Mouse (Mus musculus) urinary bladder, adult 2 months (tissue): ENCODE data around the gene Olfr1195. TPM values are rescaled to one million over a fixed set of nuclear protein-coding genes. Genes with fewer than 3 reads are reported as not detected.
"Not testable (repeated sequence)": the region's sequence is repeated elsewhere in the genome, so short reads cannot be mapped to it uniquely, and the experiment has no call there.

Experiments
- DNase-seq: peaks from one replicate; pipeline ENCODE4 v3.0.0; 2022; ENCODE audit warnings: low spot score
- polyA plus RNA-seq: library from polyadenylated mRNA; depleted of rRNA; stranded (reverse); fragments of >200 nt; gene quantifications from 2 replicates; pipeline ENCODE4 v1.2.3, GENCODE M21; 2012; rRNA removed

The Olfr1195 gene
- not detected in 2 replicates for polyA plus RNA-seq

- DNase-seq, result no peak
Measured at GRCm38 (mm10) chr2:88689087-88689486, at the start of gene Olfr1195. TSS of gene Olfr1195 (minus strand) at chr2:88689187.

GRCm38 (mm10) chr2:88732266-88732665, 43.3 kb upstream of the Olfr1195 start, which contains the start of gene Olfr1197:
TSS of gene Olfr1197 (minus strand) at chr2:88732366.
- no peak for DNase-seq

- no peak for DNase-seq
Measured at GRCm38 (mm10) chr2:88704497-88704896, 15.5 kb upstream of the Olfr1195 start, which contains the start of gene Olfr1196. TSS of gene Olfr1196 (minus strand) at chr2:88704597.

GRCm38 (mm10) chr2:88675328-88675727, 13.7 kb downstream of the Olfr1195 start, which contains the start of gene Olfr1193:
TSS of gene Olfr1193 (plus strand) at chr2:88675628.
- not testable (repeated sequence) for DNase-seq

DNA sequence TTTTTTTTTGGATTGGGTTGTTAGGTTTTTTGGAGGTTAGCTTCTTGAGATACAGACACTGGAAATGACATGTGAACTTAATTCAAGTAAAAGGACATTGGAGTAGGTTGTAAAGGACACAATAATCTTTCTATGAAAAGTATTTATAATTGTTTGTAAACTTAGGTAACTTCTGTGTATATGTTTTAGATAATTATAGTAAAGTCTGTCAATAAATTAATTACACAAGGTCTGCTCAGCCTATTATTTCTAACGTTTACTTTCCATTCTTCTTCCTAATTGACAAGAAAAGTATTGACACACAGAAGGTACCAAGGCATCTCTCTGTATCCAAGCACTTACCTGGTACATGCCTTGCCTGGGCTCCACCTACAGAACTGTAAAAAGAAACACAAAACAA, 40.8 kb downstream of the Olfr1195 start, which contains the start of gene Olfr1192-ps1:
Gene Olfr1192-ps1 (plus strand): TSS at position 301 of the 400 bp plus-strand sequence.
- no peak for DNase-seq

DNA sequence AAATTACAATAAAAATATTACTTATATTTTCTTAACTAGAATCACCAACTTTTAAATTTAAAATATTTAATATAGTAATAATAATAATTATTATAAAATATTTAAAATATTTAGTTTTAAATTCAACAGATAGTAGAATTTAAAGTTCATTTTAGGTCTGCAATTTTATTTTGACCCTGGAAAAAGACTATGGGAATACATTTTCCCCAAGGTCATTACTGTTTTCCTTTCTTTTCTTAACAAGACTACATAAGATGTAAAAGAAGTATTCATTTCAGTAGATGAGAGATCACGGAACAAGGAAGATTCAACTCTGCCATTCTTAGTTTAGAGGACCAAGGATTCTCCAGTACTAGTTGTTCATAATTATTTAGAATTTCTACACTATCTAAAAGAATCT, 48.7 kb downstream of the Olfr1195 start, which contains the start of gene Olfr1191-ps1:
Gene Olfr1191-ps1 (plus strand): TSS at position 301 of the 400 bp plus-strand sequence.
- not testable (repeated sequence) for DNase-seq

Other genes with a start within 250 kb of the Olfr1195 start
- not detected in 2 replicates for gene Gm13757, start 240.1 kb downstream of the Olfr1195 start, polyA plus RNA-seq
- not detected in 2 replicates for gene Olfr1183, start 234.3 kb downstream of the Olfr1195 start, polyA plus RNA-seq
- gene Olfr1184, start 205.6 kb downstream of the Olfr1195 start, polyA plus RNA-seq, result not detected in 2 replicates
- gene Olfr1185-ps1, start 195.9 kb downstream of the Olfr1195 start, polyA plus RNA-seq, result not detected in 2 replicates
- not detected in 2 replicates for gene Olfr1186, start 170.6 kb downstream of the Olfr1195 start, polyA plus RNA-seq
- not detected in 2 replicates for gene Olfr1188, start 132.3 kb downstream of the Olfr1195 start, polyA plus RNA-seq
- not detected in 2 replicates for gene Olfr1189, start 102.7 kb downstream of the Olfr1195 start, polyA plus RNA-seq
- gene Olfr1191-ps1, start 48.6 kb downstream of the Olfr1195 start, polyA plus RNA-seq, result not detected in 2 replicates
- gene Olfr1192-ps1, start 40.7 kb downstream of the Olfr1195 start, polyA plus RNA-seq, result not detected in 2 replicates
- not detected in 2 replicates for gene Olfr1193, start 13.6 kb downstream of the Olfr1195 start, polyA plus RNA-seq
- gene Olfr1196, start 15.4 kb upstream of the Olfr1195 start, polyA plus RNA-seq, result not detected in 2 replicates
- gene Olfr1197, start 43.2 kb upstream of the Olfr1195 start, polyA plus RNA-seq, result not detected in 2 replicates
- not detected in 2 replicates for gene Olfr1198, start 62.2 kb upstream of the Olfr1195 start, polyA plus RNA-seq
- not detected in 2 replicates for gene Olfr1199, start 71.3 kb upstream of the Olfr1195 start, polyA plus RNA-seq
- gene Olfr1200, start 81.3 kb upstream of the Olfr1195 start, polyA plus RNA-seq, result not detected in 2 replicates
- not detected in 2 replicates for gene Olfr1201, start 103.8 kb upstream of the Olfr1195 start, polyA plus RNA-seq
- gene Olfr1202, start 125.3 kb upstream of the Olfr1195 start, polyA plus RNA-seq, result not detected in 2 replicates
- gene Olfr1205, start 140.6 kb upstream of the Olfr1195 start, polyA plus RNA-seq, result not detected in 2 replicates
- not detected in 2 replicates for gene Olfr1204, start 160.1 kb upstream of the Olfr1195 start, polyA plus RNA-seq
- gene Olfr1206, start 174.0 kb upstream of the Olfr1195 start, polyA plus RNA-seq, result not detected in 2 replicates
- gene Olfr1208, start 213.1 kb upstream of the Olfr1195 start, polyA plus RNA-seq, result not detected in 2 replicates
- gene Olfr1209, start 226.0 kb upstream of the Olfr1195 start, polyA plus RNA-seq, result not detected in 2 replicates
- gene Olfr1211, start 248.9 kb upstream of the Olfr1195 start, polyA plus RNA-seq, result not detected in 2 replicates